Mouse (Mus musculus) intestine, embryonic 16.5 days (tissue): ENCODE data around the gene Mrap. TPM values are rescaled to one million over a fixed set of nuclear protein-coding genes. Genes with fewer than 3 reads are reported as not detected.

ENCODE experiments used
- ATAC-seq: fragments of 200-750 bp; cut with Nextera tagmentation; 2 replicates; pipeline ENCODE4 v1.8.0; 2017; ENCODE audit warnings: moderate TSS enrichment, moderate library complexity
- H3K27ac ChIP-seq: fragments of 300-500 bp; sonication (generic); 2 replicates; pipeline ENCODE4 v1.5.1; 2014; ENCODE audit warnings: mild to moderate bottlenecking, low read length
- H3K27me3 ChIP-seq: fragments of 300-500 bp; sonication (generic); replicated peaks from 2 replicates; pipeline ENCODE4 v1.6.1; 2014; ENCODE audit warnings: low read length, control low read depth, mixed read lengths; ENCODE audit not compliant: control insufficient read depth, insufficient read depth
- H3K36me3 ChIP-seq: fragments of 300-500 bp; sonication (generic); 2 replicates; pipeline ENCODE4 v1.6.1; 2014; ENCODE audit warnings: low read length, control low read depth; ENCODE audit not compliant: control insufficient read depth, insufficient read depth
- H3K4me1 ChIP-seq: fragments of 300-500 bp; sonication (generic); 2 replicates; pipeline ENCODE4 v1.6.1; 2014; ENCODE audit warnings: low read length, control low read depth, mixed read lengths; ENCODE audit not compliant: control insufficient read depth, insufficient read depth
- H3K4me2 ChIP-seq: fragments of 300-500 bp; sonication (generic); 2 replicates; pipeline ENCODE4 v1.6.1; 2014; ENCODE audit warnings: low read depth, low read length, control low read depth
- H3K4me3 ChIP-seq: fragments of 300-500 bp; sonication (generic); 2 replicates; pipeline ENCODE4 v1.5.1; 2014; ENCODE audit warnings: mild to moderate bottlenecking, low read length
- H3K9ac ChIP-seq: fragments of 300-500 bp; sonication (generic); 2 replicates; pipeline ENCODE4 v1.6.1; 2014; ENCODE audit warnings: low read depth, low read length
- H3K9me3 ChIP-seq: fragments of 300-500 bp; sonication (generic); 2 replicates; pipeline ENCODE4 v1.6.1; 2016; ENCODE audit warnings: low read length, control low read depth; ENCODE audit not compliant: control insufficient read depth
- WGBS: fragments of 180-500 bp; shearing (Covaris S2); extraction: QIAGEN DNeasy Blood & Tissue Kit; methylation state at CpG from one replicate; pipeline ENCODE4 v1.1.7; 2014; 5-methylcytosine and 5-hydroxymethylcytosine counted together
- polyA plus RNA-seq: library from polyadenylated mRNA; unstranded; fragments of >200 nt; fragmentation: Nextera tagmentation; extraction: Ambion mirVana; gene quantifications from 2 replicates; pipeline ENCODE4 v1.2.1, GENCODE M21; 2015

Mrap gene
- polyA plus RNA-seq, 1 experiment from 2014 or later = 3.3 TPM

DNA sequence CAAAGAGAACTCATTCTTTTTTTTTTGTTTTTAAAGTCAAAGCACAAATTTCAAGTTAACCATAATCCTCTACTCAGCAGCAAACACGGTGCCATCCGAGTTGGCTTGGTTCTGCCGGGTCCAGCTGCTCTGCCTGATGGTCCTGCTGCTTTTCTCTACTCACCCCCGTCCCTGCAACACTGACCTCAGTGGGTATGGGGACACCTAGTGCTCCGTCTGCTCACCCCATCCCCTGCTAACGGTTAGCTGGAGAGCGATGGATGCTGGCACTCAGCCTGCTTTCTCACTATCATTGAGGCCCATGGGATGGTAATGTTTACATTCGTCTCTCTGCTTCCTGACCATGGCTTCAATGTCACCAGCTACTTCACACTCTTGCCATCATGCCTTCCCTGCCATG is 60.4 kb downstream of the Mrap start:
- no peak for ATAC-seq
- Histone ChIP-seq H3K9ac (no peak overlapping the region), H3K27me3 (no peaks in the 10 kb centered on the region), H3K4me1 (no peaks in the 10 kb centered on the region), H3K4me2 (no peak overlapping the region), H3K36me3 (peaks cover 4% of the 10 kb centered on the region; the same call in 1 of the 2 replicates), H3K4me3 (no peak overlapping the region), H3K9me3 (no peaks in the 10 kb centered on the region), H3K27ac (no peak overlapping the region)
- 84% methylated on average over 8 of the region's 8 CpGs for WGBS

- H3K27ac ChIP-seq = no peak overlapping the region
- 90% methylated on average over 5 of the region's 5 CpGs for WGBS
- H3K36me3 ChIP-seq = peaks cover 4% of the 10 kb centered on the region; the same call in 1 of the 2 replicates
- H3K27me3 ChIP-seq = no peaks in the 10 kb centered on the region
- no peak overlapping the region for H3K9ac ChIP-seq
- no peak for ATAC-seq
- no peak overlapping the region for H3K4me3 ChIP-seq
- no peaks in the 10 kb centered on the region for H3K4me1 ChIP-seq
- H3K4me2 ChIP-seq = no peak overlapping the region
- H3K9me3 ChIP-seq = no peaks in the 10 kb centered on the region
These were observed 60.8 kb downstream of the Mrap start for GRCm38 (mm10) chr16:90798848-90799247.

Other genes with a start within 250 kb of the Mrap start
- gene Mis18a, start 10.8 kb upstream of the Mrap start, polyA plus RNA-seq = 51.2 and 53.5 TPM in 2 replicates
- gene Urb1, start 72.2 kb downstream of the Mrap start, polyA plus RNA-seq = 5.6 and 6.2 TPM in 2 replicates
- 0.61 and 0.70 TPM in 2 replicates for gene Eva1c, start 88.5 kb downstream of the Mrap start, polyA plus RNA-seq
- gene Cfap298, start 196.9 kb downstream of the Mrap start, polyA plus RNA-seq = 34.0 and 40.9 TPM in 2 replicates